Mouse (Mus musculus): ENCODE data around the gene Cers2. TPM values are rescaled to one million over a fixed set of nuclear protein-coding genes. Genes with fewer than 3 reads are reported as not detected.

The Cers2 gene
- total and polyA plus RNA-seq, 2 experiments from 2014 or later = 58.5 to 82.5 TPM

GRCm38 (mm10) chr3:95315844-95316550 lies 1.4 kb downstream of the Cers2 start:
- H3K4me2 ChIP-seq (ENCODE audit: low read depth, low read length, poor library complexity, severe bottlenecking) = peak overlapping the region; percentile 76
- ATAC-seq (ENCODE audit: low FRiP score) = no peak; the same call in 1 of the 2 replicates
- peak overlapping the region; percentile 96 for H3K9ac ChIP-seq (replicated peaks; ENCODE audit: low read length, poor library complexity, severe bottlenecking)
- no peak for DNase-seq (ENCODE audit: low spot score)
- WGBS = 19% methylated on average over 9 of the region's 9 CpGs
- no peaks in the 10 kb centered on the region for H3K9me3 ChIP-seq (ENCODE audit: low read length)
- H3K27ac ChIP-seq (ENCODE audit: low read depth, low read length) = peak overlapping the region; percentile 94
- 0 out of 2 replicates have a peak, but pooled peaks cover 7% of the 10 kb centered on the region for H3K4me1 ChIP-seq (ENCODE audit: insufficient read depth, low read length)
- no peaks in the 10 kb centered on the region for H3K27me3 ChIP-seq (ENCODE audit: insufficient read depth, low read length)
- no peak for TF ChIP-seq CTCF (IDR thresholded peaks at IDR 0.05)
- H3K36me3 ChIP-seq (ENCODE audit: insufficient read depth, low read length) = peaks cover 11% of the 10 kb centered on the region
- peak overlapping the region; percentile 91 for H3K4me3 ChIP-seq (ENCODE audit: low read depth, low read length)

DNA sequence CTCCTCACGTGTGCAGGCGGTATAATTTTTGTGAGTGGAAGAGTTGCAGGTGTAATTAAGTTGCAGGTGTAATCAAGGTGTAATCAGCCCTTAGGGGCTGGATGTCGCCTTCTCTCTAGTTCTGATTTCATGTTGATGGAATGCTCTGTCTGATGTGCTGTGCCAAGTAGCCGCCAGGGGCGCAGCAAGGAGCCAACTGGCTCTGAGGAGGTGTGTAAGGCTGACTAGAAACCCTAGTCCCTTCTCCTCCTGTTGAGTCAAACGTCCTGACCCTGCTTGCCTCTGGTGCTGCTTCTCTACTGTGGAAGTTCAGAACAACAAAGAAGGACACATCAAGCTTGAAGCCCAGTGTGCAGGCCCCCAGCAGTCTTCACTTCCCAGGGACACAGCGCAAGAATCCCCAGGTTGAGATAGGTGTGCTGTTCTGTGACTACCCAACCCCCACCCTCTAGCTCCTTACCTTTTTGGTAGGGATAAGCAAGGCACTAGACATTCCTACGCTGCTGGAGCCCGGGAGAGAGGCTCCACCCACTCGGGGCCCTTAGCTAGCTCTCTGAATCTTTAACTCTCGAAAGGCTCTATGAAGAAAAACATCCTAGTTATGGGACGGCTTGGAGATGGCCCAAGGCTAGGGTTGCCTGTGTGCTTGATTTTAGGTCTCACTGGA lies 3.0 kb downstream of the Cers2 start:
- no peak for ATAC-seq (ENCODE audit: low FRiP score)
- 26% methylated on average over 12 of the region's 12 CpGs for WGBS
- Histone ChIP-seq H3K9me3 (ENCODE audit: low read length) (no peaks in the 10 kb centered on the region), H3K4me2 (ENCODE audit: low read depth, low read length, poor library complexity, severe bottlenecking) (peak overlapping the region; percentile 9; the same call in 1 of the 2 replicates), H3K27me3 (ENCODE audit: insufficient read depth, low read length) (no peaks in the 10 kb centered on the region), H3K9ac (replicated peaks; ENCODE audit: low read length, poor library complexity, severe bottlenecking) (no peak overlapping the region), H3K27ac (ENCODE audit: low read depth, low read length) (no peak overlapping the region), H3K36me3 (ENCODE audit: insufficient read depth, low read length) (peaks cover 26% of the 10 kb centered on the region), H3K4me3 (ENCODE audit: low read depth, low read length) (no peak overlapping the region), H3K4me1 (ENCODE audit: insufficient read depth, low read length) (0 out of 2 replicates have a peak, but pooled peaks cover 7% of the 10 kb centered on the region)
- DNase-seq (ENCODE audit: low spot score) = peak; percentile 61
- peak; percentile 80 for TF ChIP-seq CTCF (IDR thresholded peaks at IDR 0.05)

GRCm38 (mm10) chr3:95318548-95318947 lies 4.0 kb downstream of the Cers2 start:
- no peak for TF ChIP-seq CTCF (IDR thresholded peaks at IDR 0.05)
- Histone ChIP-seq H3K36me3 (ENCODE audit: insufficient read depth, low read length) (peaks cover 35% of the 10 kb centered on the region), H3K4me1 (ENCODE audit: insufficient read depth, low read length) (0 out of 2 replicates have a peak, but pooled peaks cover 7% of the 10 kb centered on the region), H3K4me2 (ENCODE audit: low read depth, low read length, poor library complexity, severe bottlenecking) (no peak overlapping the region), H3K9me3 (ENCODE audit: low read length) (no peaks in the 10 kb centered on the region), H3K27ac (ENCODE audit: low read depth, low read length) (no peak overlapping the region), H3K4me3 (ENCODE audit: low read depth, low read length) (no peak overlapping the region), H3K27me3 (ENCODE audit: insufficient read depth, low read length) (no peaks in the 10 kb centered on the region), H3K9ac (replicated peaks; ENCODE audit: low read length, poor library complexity, severe bottlenecking) (no peak overlapping the region)
- DNase-seq (ENCODE audit: low spot score) (no peak), ATAC-seq (ENCODE audit: low FRiP score) (no peak)
- WGBS = 43% methylated on average over 6 of the region's 6 CpGs

GRCm38 (mm10) chr3:95319110-95319509 lies 4.5 kb downstream of the Cers2 start:
- Histone ChIP-seq H3K9me3 (ENCODE audit: low read length) (no peaks in the 10 kb centered on the region), H3K4me1 (ENCODE audit: insufficient read depth, low read length) (0 out of 2 replicates have a peak, but pooled peaks cover 7% of the 10 kb centered on the region), H3K27ac (ENCODE audit: low read depth, low read length) (no peak overlapping the region), H3K9ac (replicated peaks; ENCODE audit: low read length, poor library complexity, severe bottlenecking) (no peak overlapping the region), H3K27me3 (ENCODE audit: insufficient read depth, low read length) (no peaks in the 10 kb centered on the region), H3K4me3 (ENCODE audit: low read depth, low read length) (no peak overlapping the region), H3K4me2 (ENCODE audit: low read depth, low read length, poor library complexity, severe bottlenecking) (no peak overlapping the region), H3K36me3 (ENCODE audit: insufficient read depth, low read length) (peaks cover 38% of the 10 kb centered on the region)
- ATAC-seq (ENCODE audit: low FRiP score) (no peak), DNase-seq (ENCODE audit: low spot score) (no peak)
- no peak for TF ChIP-seq CTCF (IDR thresholded peaks at IDR 0.05)
- 77% methylated on average over 2 of the region's 2 CpGs for WGBS

- ATAC-seq (ENCODE audit: low FRiP score) = no peak
- H3K36me3 ChIP-seq (ENCODE audit: insufficient read depth, low read length) = peaks cover 46% of the 10 kb centered on the region
- DNase-seq (ENCODE audit: low spot score) = no peak
- 0 out of 2 replicates have a peak, but pooled peaks cover 7% of the 10 kb centered on the region for H3K4me1 ChIP-seq (ENCODE audit: insufficient read depth, low read length)
- H3K27me3 ChIP-seq (ENCODE audit: insufficient read depth, low read length) = no peaks in the 10 kb centered on the region
- H3K9ac ChIP-seq (replicated peaks; ENCODE audit: low read length, poor library complexity, severe bottlenecking) = no peak overlapping the region
- TF ChIP-seq CTCF (IDR thresholded peaks at IDR 0.05) = no peak
- no peak overlapping the region for H3K4me2 ChIP-seq (ENCODE audit: low read depth, low read length, poor library complexity, severe bottlenecking)
- 78% methylated on average over 12 of the region's 12 CpGs for WGBS
- H3K4me3 ChIP-seq (ENCODE audit: low read depth, low read length) = no peak overlapping the region
- no peaks in the 10 kb centered on the region for H3K9me3 ChIP-seq (ENCODE audit: low read length)
- H3K27ac ChIP-seq (ENCODE audit: low read depth, low read length) = no peak overlapping the region
These were observed 5.4 kb downstream of the Cers2 start for GRCm38 (mm10) chr3:95319701-95320625.

Measured in midbrain, postnatal 0 days (tissue).